Mouse (Mus musculus): ENCODE data around the gene Metap1d. TPM values are rescaled to one million over a fixed set of nuclear protein-coding genes. Genes with fewer than 3 reads are reported as not detected.

Metap1d gene
- polyA plus RNA-seq, 1 experiment from 2014 or later, result 13.7 TPM

- Histone ChIP-seq H3K27ac (no peak overlapping the region), H3K36me3 (ENCODE audit: inconsistent target) (no peaks in the 10 kb centered on the region), H3K4me3 (ENCODE audit: inconsistent target) (no peak overlapping the region), H3K79me2 (ENCODE audit: inconsistent target) (no peaks in the 10 kb centered on the region)
These were observed 38.2 kb downstream of the Metap1d start for GRCm38 (mm10) chr2:71491295-71491694.

GRCm38 (mm10) chr2:71493161-71493683 lies 40.1 kb downstream of the Metap1d start:
- Histone ChIP-seq H3K4me3 (ENCODE audit: inconsistent target) (no peak overlapping the region), H3K79me2 (ENCODE audit: inconsistent target) (no peaks in the 10 kb centered on the region), H3K36me3 (ENCODE audit: inconsistent target) (no peaks in the 10 kb centered on the region), H3K27ac (no peak overlapping the region)
- 83% methylated on average over 12 of the region's 12 CpGs for WGBS (ENCODE audit: missing documents)

- no peak overlapping the region for H3K27ac ChIP-seq
- no peak overlapping the region for H3K4me3 ChIP-seq (ENCODE audit: inconsistent target)
- H3K79me2 ChIP-seq (ENCODE audit: inconsistent target), result no peaks in the 10 kb centered on the region
- WGBS (ENCODE audit: missing documents), result 99% methylated on average over 10 of the region's 10 CpGs
- no peaks in the 10 kb centered on the region for H3K36me3 ChIP-seq (ENCODE audit: inconsistent target)
These were observed 41.4 kb downstream of the Metap1d start for GRCm38 (mm10) chr2:71494503-71494902.

GRCm38 (mm10) chr2:71494971-71495370 lies 41.9 kb downstream of the Metap1d start:
- WGBS (ENCODE audit: missing documents), result 98% methylated on average over 4 of the region's 4 CpGs
- no peak overlapping the region for H3K4me3 ChIP-seq (ENCODE audit: inconsistent target)
- no peak overlapping the region for H3K27ac ChIP-seq
- no peaks in the 10 kb centered on the region for H3K79me2 ChIP-seq (ENCODE audit: inconsistent target)
- no peaks in the 10 kb centered on the region for H3K36me3 ChIP-seq (ENCODE audit: inconsistent target)

GRCm38 (mm10) chr2:71497175-71497574 lies 44.1 kb downstream of the Metap1d start:
- 89% methylated on average over 5 of the region's 5 CpGs for WGBS (ENCODE audit: missing documents)

GRCm38 (mm10) chr2:71499276-71500230 lies 46.5 kb downstream of the Metap1d start:
- Histone ChIP-seq H3K27ac (no peak overlapping the region), H3K79me2 (ENCODE audit: inconsistent target) (no peaks in the 10 kb centered on the region), H3K4me3 (ENCODE audit: inconsistent target) (no peak overlapping the region), H3K36me3 (ENCODE audit: inconsistent target) (no peaks in the 10 kb centered on the region)
- 42% methylated on average over 16 of the region's 16 CpGs for WGBS (ENCODE audit: missing documents)

More at GRCm38 (mm10) chr2:71497175-71497574, 44.1 kb downstream of the Metap1d start:
- Histone ChIP-seq H3K4me3 (ENCODE audit: inconsistent target) (no peak overlapping the region), H3K36me3 (ENCODE audit: inconsistent target) (no peaks in the 10 kb centered on the region), H3K79me2 (ENCODE audit: inconsistent target) (no peaks in the 10 kb centered on the region), H3K27ac (no peak overlapping the region)

GRCm38 (mm10) chr2:71504852-71505251 lies 51.8 kb downstream of the Metap1d start:
- no peak overlapping the region for H3K27ac ChIP-seq
- WGBS (ENCODE audit: missing documents), result 73% methylated on average over 9 of the region's 9 CpGs
- H3K79me2 ChIP-seq (ENCODE audit: inconsistent target), result no peaks in the 10 kb centered on the region
- H3K4me3 ChIP-seq (ENCODE audit: inconsistent target), result no peak overlapping the region
- H3K36me3 ChIP-seq (ENCODE audit: inconsistent target), result no peaks in the 10 kb centered on the region

GRCm38 (mm10) chr2:71511209-71511608 lies 58.1 kb downstream of the Metap1d start:
- WGBS (ENCODE audit: missing documents), result 95% methylated on average over 7 of the region's 7 CpGs
- Histone ChIP-seq H3K79me2 (ENCODE audit: inconsistent target) (no peaks in the 10 kb centered on the region), H3K36me3 (ENCODE audit: inconsistent target) (no peaks in the 10 kb centered on the region), H3K27ac (no peak overlapping the region), H3K4me3 (ENCODE audit: inconsistent target) (no peak overlapping the region)

GRCm38 (mm10) chr2:71512326-71512725 lies 59.2 kb downstream of the Metap1d start:
- Histone ChIP-seq H3K36me3 (ENCODE audit: inconsistent target) (no peaks in the 10 kb centered on the region), H3K79me2 (ENCODE audit: inconsistent target) (no peaks in the 10 kb centered on the region), H3K4me3 (ENCODE audit: inconsistent target) (no peak overlapping the region), H3K27ac (no peak overlapping the region)
- 97% methylated on average over 9 of the region's 9 CpGs for WGBS (ENCODE audit: missing documents)

- Histone ChIP-seq H3K79me2 (ENCODE audit: inconsistent target) (no peaks in the 10 kb centered on the region), H3K4me3 (ENCODE audit: inconsistent target) (no peak overlapping the region), H3K36me3 (ENCODE audit: inconsistent target) (no peaks in the 10 kb centered on the region), H3K27ac (no peak overlapping the region)
- WGBS (ENCODE audit: missing documents), result 96% methylated on average over 4 of the region's 4 CpGs
These were observed 63.9 kb downstream of the Metap1d start for GRCm38 (mm10) chr2:71516995-71517394.

GRCm38 (mm10) chr2:71517466-71518099 lies 64.5 kb downstream of the Metap1d start:
- Histone ChIP-seq H3K79me2 (ENCODE audit: inconsistent target) (no peaks in the 10 kb centered on the region), H3K36me3 (ENCODE audit: inconsistent target) (no peaks in the 10 kb centered on the region), H3K27ac (no peak overlapping the region), H3K4me3 (ENCODE audit: inconsistent target) (no peak overlapping the region)
- 98% methylated on average over 7 of the region's 8 CpGs for whole genome bisulfite sequencing (ENCODE audit: missing documents)

- no peaks in the 10 kb centered on the region for H3K36me3 ChIP-seq (ENCODE audit: inconsistent target)
- WGBS (ENCODE audit: missing documents), result 59% methylated on average over 4 of the region's 4 CpGs
- H3K27ac ChIP-seq, result no peak overlapping the region
- H3K79me2 ChIP-seq (ENCODE audit: inconsistent target), result no peaks in the 10 kb centered on the region
- no peak overlapping the region for H3K4me3 ChIP-seq (ENCODE audit: inconsistent target)
These were observed 69.8 kb downstream of the Metap1d start for GRCm38 (mm10) chr2:71522871-71523270.

- no peak overlapping the region for H3K4me3 ChIP-seq (ENCODE audit: inconsistent target)
- H3K27ac ChIP-seq, result no peak overlapping the region
- H3K79me2 ChIP-seq (ENCODE audit: inconsistent target), result no peaks in the 10 kb centered on the region
- H3K36me3 ChIP-seq (ENCODE audit: inconsistent target), result no peaks in the 10 kb centered on the region
- 74% methylated on average over 4 of the region's 4 CpGs for WGBS (ENCODE audit: missing documents)
These were observed 70.4 kb downstream of the Metap1d start for GRCm38 (mm10) chr2:71523431-71523830.

GRCm38 (mm10) chr2:71524763-71525162 lies 71.7 kb downstream of the Metap1d start:
- Histone ChIP-seq H3K36me3 (ENCODE audit: inconsistent target) (no peaks in the 10 kb centered on the region), H3K27ac (no peak overlapping the region), H3K79me2 (ENCODE audit: inconsistent target) (no peaks in the 10 kb centered on the region), H3K4me3 (ENCODE audit: inconsistent target) (no peak overlapping the region)
- WGBS (ENCODE audit: missing documents), result 71% methylated on average over 13 of the region's 13 CpGs

Data from macrophage (primary cell).